Mouse (Mus musculus): ENCODE results near the gene Nr5a1.

The Nr5a1 gene

GRCm38 (mm10) chr2:38704336-38704735 is 10.0 kb downstream of the Nr5a1 start:
- in situ Hi-C loops (cut with MboI, MseI) = no loop called here

DNA sequence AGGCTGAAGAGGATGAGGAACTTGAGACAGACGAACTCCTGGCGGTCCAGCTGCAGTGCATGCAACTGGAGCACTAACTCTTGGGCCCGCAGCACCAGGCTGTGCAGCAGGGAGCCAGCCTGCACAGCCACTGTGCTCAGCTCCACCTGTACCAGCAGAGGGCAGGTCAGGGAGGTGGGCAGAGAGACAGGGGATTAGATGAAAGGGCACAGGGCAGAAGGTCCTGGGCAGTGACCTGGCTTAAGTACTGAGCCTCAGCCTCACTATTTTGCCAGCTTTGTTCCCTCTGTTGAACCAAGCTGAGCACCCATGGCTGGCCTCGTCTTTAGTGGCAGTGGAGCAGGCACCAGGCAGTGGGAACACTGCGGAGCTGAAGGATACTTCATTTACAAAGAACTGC is 14.2 kb downstream of the Nr5a1 start:
- in situ Hi-C loops (cut with MboI, MseI) = no loop called here

GRCm38 (mm10) chr2:38698623-38699022 is 15.7 kb downstream of the Nr5a1 start:
- in situ Hi-C loops (cut with MboI, MseI) = no loop called here

DNA sequence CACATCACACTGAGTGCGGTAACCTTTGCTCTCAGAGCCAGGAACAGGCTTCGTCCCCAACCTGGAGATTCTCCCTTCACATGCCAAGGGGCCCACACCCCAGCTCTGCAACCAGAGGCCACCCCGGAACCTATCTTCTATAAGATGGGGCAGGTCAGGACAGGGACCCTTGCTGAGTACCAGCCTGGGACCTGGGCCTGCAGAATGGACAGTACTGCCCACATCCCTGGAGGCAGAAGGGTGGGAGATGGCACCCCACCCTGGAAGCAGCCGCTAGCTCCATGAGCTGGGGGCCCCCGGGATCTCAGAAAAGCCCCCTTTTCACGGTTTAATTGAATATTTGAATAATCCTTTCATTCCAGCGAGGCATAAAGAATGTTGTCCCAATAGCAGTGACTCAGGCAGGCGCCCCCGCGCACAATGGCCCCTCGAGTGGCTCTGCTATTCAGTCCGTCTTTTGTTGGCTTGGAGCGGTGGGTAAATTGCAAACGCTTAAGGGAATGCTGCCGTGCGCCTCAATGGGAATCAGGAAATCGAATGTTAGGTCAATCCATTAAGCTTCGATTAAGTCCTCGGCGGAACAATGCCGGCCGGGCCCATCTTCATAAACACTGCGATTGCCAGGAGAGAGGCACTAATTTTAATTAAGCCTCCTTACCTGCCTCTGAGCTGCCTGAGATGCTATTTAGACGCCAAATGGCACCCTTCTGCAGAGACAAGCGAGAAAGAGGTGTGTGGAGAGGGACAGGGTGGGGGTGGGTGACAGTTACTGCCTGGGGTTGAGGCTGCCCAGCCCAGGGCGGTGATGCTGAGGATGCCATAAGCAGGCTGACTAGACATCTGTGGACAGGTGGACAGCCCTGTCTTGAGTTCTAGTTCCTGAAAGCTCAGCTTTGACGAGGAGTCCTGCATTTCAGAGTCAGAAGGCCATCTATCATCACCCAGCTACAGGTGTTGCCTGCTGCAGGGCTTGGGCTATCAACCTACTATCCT is 16.9 kb downstream of the Nr5a1 start:
- in situ Hi-C loops (cut with MboI, MseI) = no loop called here

DNA sequence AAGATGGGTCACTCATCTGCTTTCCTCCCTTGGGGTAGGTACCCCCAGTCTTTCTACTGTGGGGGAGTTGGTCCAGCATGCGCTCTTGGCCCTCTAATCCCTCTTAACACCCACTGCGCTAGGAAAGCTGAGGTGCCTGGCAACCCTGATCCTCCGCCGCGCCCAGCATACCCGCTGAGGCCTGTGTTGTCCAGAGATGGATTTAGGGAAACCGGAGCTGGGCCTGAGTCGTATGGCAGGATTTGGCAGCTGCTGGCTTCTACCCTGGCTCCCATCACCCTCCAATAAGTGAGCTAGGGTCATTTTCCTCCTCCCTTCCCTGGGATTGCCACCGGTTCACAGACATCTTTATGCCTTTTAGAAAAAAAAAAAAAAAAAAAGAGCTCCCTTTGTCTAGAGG is 18.6 kb downstream of the Nr5a1 start:
- in situ Hi-C loops (cut with MboI, MseI) = no loop called here

DNA sequence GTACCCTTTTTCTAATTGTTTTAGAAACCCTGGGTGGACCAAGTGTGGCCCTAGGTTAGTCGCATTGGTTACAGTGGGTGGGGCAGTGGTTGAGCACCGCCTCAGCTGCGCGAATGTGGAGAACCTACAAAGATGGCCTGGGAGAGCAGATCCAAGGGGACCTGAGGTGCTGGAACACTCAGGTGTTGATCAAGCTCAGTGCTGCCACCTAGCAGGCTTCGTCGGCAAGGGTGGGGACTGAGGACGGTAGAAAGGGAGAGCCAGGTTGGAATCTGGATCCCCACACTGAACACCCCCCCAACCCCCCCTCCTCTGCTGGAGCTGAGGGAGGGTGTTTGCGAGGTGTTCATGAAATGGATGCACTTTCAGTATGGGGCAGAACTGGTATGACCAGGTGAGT is 22.8 kb downstream of the Nr5a1 start:
- in situ Hi-C loops (cut with MboI, MseI) = no loop called here

- in situ Hi-C loops (cut with MboI, MseI) = no loop called here
Observed at GRCm38 (mm10) chr2:38689881-38690280, 24.5 kb downstream of the Nr5a1 start.

DNA sequence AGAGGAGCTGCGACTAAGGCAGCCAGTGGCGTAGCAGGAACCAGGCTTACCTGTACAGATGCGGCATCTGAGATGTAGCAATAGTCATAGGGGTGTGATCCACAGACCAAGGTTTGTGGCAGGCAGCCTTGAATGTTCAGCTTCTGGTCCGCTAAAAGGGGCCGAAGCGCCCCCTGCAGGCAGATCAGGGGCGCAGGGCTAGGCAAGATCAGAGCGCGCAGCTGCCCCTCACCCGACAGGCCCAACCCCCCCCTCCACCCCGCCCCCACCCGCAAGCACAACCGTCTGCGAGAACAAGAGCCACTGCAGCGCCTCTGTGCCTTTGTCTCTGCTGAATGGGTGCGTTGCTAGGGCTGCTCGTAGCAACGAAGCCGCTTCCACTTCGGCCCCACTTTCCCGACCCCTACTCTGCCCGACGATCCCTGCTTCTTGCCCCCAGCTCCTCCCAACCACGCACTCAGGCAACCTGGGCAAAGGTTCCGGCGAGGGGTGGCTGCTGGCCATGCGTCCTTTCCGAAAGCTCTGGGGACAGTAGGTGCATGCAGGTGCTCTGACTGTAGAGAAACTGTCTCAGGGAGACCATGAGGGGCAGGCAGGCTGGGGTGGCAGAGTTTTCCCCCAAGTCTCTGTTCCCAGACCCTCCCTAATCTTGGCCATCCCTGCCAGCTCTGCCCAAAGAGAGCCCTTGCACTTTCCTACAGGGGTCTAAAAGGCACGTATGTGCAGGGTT is 25.4 kb downstream of the Nr5a1 start:
- in situ Hi-C loops (cut with MboI, MseI) = no loop called here

DNA sequence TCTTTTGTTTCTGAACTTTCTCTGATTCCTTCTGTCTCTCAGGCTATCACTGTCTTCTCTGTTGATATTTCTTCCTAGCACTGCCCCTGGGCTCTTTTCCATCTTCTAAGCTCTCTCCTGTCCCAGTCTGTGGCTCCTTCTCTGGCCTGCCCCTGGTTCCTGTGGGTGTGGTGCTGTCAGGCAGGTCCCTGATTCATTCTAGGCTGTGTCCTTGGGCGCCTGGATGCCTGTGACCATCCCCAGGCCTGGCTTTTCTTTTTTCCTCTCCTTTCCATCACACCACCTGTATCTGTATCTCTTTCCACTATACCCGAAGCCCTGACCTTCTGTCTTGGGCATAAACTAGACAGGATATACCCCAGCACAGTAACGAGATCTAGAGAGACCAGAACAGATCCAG is 28.6 kb downstream of the Nr5a1 start:
- in situ Hi-C loops (cut with MboI, MseI) = no loop called here

DNA sequence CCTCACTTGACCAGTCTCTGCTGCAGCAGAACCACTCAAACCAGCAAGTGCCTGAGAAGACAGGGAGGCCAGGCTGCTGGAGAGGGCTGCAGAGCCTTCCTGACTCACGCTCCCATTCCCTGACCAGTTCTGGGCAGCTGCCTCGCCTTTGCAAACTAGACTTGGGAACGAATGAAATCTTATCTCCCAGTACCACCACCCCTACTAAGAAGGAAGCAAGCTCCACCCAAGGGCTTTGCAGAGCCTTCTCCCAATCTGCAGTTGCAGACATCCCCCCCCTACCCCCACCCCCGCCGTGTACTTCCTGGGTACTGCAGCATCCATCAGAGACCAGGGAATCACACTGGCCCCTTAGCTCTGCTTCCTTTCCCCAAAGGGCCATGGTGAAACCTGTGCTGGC is 31.3 kb downstream of the Nr5a1 start:
- in situ Hi-C loops (cut with MboI, MseI) = no loop called here

DNA sequence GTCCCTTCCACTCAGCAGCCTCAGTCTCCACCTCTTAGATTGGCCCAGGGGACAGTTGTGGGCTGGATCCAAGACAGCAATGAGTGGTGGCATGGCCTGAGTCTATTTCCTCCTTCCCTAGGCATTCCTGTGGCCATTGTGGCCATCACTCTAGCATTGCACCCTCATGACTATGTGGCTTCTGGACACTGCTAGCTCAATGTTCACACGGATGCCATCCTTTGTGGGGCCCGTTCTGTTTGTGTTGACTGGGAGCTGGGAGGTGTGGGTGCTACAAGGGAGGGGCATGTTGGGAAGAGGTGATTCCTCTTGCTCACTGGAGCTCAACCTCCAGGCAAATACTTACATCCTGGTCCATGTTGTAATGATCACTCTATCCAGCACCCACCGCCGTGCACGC is 32.1 kb downstream of the Nr5a1 start:
- in situ Hi-C loops (cut with MboI, MseI) = no loop called here

DNA sequence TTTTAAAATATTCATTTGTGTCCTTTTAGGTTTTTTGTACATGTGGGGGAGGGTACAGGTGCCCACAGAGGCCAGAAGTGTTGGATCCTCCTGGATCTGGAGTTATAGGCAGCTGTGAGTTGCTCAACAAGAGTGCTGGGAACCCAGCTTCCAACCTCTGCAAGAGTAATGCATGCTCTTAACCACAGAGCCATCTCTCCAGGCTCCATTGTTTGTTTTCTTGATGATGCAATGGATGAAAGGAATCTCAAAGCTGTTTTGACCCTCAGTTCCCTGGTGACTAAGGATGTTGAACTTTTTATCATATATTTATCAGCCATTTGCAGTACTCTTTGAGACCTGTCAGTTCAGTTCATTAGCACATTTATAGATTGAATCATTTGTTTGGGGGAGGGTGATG is 35.4 kb downstream of the Nr5a1 start:
- in situ Hi-C loops (cut with MboI, MseI) = no loop called here

- in situ Hi-C loops (cut with MboI, MseI) = no loop called here
Observed at GRCm38 (mm10) chr2:38675366-38675969, 38.9 kb downstream of the Nr5a1 start.

DNA sequence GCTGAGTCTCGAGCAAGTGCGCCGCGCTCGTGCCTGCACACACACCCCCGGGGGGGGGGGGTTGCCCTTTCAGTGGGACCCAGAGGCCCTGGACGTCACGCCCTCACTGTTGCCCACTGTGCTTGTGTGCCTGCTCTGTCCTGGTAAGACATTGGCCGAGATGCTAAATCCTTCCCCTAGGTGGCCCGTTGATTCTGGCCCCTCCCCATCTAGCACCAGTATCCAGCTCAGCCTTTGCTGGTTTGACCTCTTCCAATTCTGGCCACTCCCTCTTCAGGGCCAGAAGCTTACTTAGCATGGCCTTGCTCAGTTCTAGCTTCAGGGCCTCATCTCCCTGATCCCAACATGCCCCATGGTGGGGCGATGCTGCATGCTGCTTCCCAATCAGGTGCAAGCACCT is 41.8 kb downstream of the Nr5a1 start:
- in situ Hi-C loops (cut with MboI, MseI) = no loop called here

GRCm38 (mm10) chr2:38668802-38669580 is 45.4 kb downstream of the Nr5a1 start:
- in situ Hi-C loops (cut with MboI, MseI) = no loop called here

DNA sequence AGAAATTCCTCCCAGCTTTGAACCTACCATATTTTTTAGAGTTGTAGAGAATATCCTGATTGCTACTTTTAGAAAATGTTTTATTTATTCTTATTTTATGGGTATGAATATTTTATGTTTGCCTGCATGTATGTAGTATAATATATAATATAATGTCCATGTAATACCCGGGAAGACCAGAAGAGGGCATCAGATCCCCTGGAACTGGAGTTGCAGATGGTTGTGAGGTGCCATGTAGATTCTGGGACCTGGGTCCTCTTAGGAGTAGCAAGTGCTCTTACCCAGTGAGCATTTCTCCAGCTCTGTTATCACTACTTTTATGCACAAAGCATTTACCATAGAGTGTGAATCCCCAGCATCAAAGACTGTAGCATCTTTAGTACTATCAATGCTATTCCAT is 52.9 kb downstream of the Nr5a1 start:
- in situ Hi-C loops (cut with MboI, MseI) = no loop called here

- in situ Hi-C loops (cut with MboI, MseI) = no loop called here
Observed at GRCm38 (mm10) chr2:38658338-38658836, 56.0 kb downstream of the Nr5a1 start.

DNA sequence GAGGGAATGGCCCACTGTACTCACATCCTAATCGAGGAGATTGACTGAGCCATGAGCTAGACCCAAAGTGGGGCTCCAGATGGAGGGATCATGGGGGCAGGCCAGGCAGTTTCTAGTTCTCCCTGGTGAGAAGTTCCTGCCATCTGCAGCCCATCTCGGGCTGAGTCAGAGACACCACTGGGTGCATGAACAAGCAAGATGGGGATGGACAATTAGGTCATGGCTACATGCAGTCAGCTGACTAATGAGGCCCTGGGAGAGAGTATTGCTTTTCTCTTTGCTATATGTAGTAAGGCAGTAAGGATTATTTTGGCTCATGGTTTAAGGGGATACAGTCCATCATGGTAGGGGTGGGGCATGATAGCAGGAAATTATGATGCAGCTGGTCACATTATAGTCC is 60.6 kb downstream of the Nr5a1 start:
- in situ Hi-C loops (cut with MboI, MseI) = no loop called here

DNA sequence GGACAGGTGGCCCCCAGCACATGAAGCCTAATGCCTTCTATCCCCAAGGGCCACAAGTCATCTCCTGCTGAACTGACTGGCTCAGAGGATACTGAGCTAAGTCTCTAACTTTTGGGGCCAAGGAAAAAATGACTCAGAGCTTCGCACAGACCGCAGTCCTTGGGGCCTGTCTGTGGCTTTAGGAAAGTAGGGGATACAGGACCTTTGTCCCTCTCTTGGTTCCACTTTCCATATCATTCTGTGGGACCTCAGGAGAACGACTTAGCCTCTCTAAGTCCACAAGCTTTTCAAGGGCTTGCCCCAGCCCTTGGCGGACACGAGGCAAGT is 61.1 kb downstream of the Nr5a1 start:
- in situ Hi-C loops (cut with MboI, MseI) = no loop called here

GRCm38 (mm10) chr2:38652565-38653292 is 61.6 kb downstream of the Nr5a1 start:
- in situ Hi-C loops (cut with MboI, MseI) = no loop called here

GRCm38 (mm10) chr2:38652098-38652497 is 62.2 kb downstream of the Nr5a1 start:
- in situ Hi-C loops (cut with MboI, MseI) = no loop called here
